Mouse (Mus musculus) liver (tissue): ENCODE measurements around the gene Pts.

Experiments
- DNase-seq: peaks from one replicate; pipeline ENCODE4 v3.0.0-alpha.2; 2020; ENCODE audit warnings: mixed read lengths

Pts gene

GRCm38 (mm10) chr9:50482743-50483142 is 45.8 kb downstream of the Pts start:
- DNase-seq: no peak

DNA sequence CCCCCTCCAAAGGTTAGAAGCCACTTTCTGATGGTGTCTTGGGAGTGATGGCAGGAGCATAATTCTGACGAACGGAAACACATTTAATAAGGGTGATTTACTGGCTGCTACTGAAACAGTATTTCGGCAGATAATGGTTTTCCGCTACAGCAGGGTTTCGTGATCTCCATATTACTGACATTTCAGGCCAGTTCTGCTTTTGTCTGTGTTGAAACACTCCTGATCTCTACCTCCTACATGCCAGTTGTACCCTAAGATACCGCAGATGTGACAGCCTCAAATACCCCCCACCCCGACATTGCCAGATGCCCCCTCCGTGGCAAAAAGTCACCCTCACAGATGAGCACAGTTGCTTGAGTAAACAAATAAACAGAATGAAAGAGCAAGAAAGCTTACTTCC is 49.0 kb downstream of the Pts start:
- DNase-seq: no peak

- DNase-seq: no peak
Observed at GRCm38 (mm10) chr9:50478826-50479225, 49.7 kb downstream of the Pts start.

DNA sequence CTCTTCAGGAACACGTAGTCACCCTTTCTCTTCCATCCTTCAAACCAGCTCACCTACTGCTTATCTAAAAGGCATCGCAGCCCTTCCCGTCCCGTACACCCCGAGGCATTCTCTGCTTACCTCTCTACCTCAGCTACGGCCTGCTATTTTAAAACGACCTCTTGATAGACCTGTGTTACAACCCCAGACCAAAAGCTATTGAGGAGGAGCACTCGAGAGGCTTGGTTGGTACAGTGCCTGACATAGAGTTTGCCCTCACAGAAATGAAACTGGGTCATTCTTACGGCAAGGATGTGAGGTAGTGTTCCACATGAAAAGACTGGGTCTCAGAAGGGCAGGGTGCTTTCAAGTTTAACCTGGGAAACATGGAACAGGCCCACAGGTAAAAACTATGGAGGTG is 51.3 kb downstream of the Pts start:
- DNase-seq: no peak

GRCm38 (mm10) chr9:50476651-50477050 is 51.9 kb downstream of the Pts start:
- no peak for DNase-seq

DNA sequence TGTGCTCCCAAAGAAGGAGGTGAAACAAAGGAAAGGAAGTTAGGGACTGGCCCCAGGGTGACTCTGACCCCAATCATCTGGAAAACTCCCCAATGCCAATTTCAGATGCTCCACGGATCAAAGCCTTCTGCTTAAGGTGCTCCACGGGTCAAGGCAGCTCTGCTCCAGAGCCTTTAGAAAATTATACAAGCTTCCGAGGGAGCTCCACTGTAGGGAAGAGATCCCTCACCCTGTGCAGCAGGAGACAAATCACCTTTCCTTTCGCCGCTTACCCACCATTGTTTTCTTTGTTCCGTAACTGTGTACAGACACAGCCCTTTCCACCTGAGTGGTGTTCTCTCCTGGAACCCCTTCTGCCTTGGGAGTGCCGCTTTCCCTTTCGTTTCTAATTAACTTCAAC is 52.8 kb downstream of the Pts start:
- no peak for DNase-seq

DNA sequence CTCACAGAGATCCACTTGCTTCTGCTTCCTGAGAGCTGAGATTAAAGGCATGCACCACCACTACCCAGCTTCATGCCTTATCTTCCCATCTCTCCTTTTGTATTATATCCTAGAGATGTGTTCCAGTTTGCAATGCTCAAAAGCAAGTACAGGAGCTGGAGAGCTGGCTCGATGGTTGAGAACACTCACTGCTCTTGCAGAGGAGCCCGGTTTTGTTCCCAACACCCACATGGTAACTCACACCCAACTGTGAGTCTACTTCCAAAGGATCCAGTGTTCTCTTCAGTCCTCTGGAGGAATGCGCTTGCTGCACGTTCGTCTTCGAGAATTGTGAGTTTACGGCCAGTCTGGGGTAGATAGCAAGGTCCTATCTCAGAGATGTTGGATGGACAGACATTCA is 53.2 kb downstream of the Pts start:
- DNase-seq: no peak
